Mouse (Mus musculus): ENCODE results near the gene Lefty2. TPM values are rescaled to one million over a fixed set of nuclear protein-coding genes. Genes with fewer than 3 reads are reported as not detected.

Lefty2 gene
- polyA plus RNA-seq, 1 experiment = not detected

- TF ChIP-seq FOSL1 (IDR thresholded peaks at IDR 0.05; ENCODE audit: insufficient read depth, low read length, poor library complexity, severe bottlenecking) (no peak), MYOG (IDR thresholded peaks at IDR 0.05; ENCODE audit: control insufficient read depth, extremely low read depth, insufficient read length) (no peak), USF1 (IDR thresholded peaks at IDR 0.05; ENCODE audit: low read depth) (no peak), MYOD1 (IDR thresholded peaks at IDR 0.05; ENCODE audit: control insufficient read depth, insufficient read length, low read depth) (no peak), CEBPB (IDR thresholded peaks at IDR 0.05; ENCODE audit: low read depth) (no peak), MAX (IDR thresholded peaks at IDR 0.05) (no peak), CTCF (IDR thresholded peaks at IDR 0.05; ENCODE audit: control insufficient read depth, insufficient read depth, insufficient read length) (no peak)
- peak overlapping the region; percentile 60 for H3K4me3 ChIP-seq (ENCODE audit: insufficient read depth, poor library complexity, severe bottlenecking)
- H3K27me3 ChIP-seq (ENCODE audit: control insufficient read depth, insufficient read depth, insufficient read length) = no peaks in the 10 kb centered on the region
- peaks cover 5% of the 10 kb centered on the region for H3K79me3 ChIP-seq (ENCODE audit: low read depth)
- H3K36me3 ChIP-seq (ENCODE audit: control insufficient read depth, insufficient read depth) = no peaks in the 10 kb centered on the region
- peak overlapping the region; percentile 13 for H3ac ChIP-seq (ENCODE audit: control insufficient read depth, insufficient read length, low read depth)
- peaks cover 46% of the 10 kb centered on the region for H3K79me2 ChIP-seq (ENCODE audit: control insufficient read depth, insufficient read depth)
Measured at GRCm38 (mm10) chr1:180940776-180941460, 48.0 kb downstream of the Lefty2 start.

GRCm38 (mm10) chr1:180941726-180942125, 48.8 kb downstream of the Lefty2 start:
- TF ChIP-seq MAX (IDR thresholded peaks at IDR 0.05) (no peak), CEBPB (IDR thresholded peaks at IDR 0.05; ENCODE audit: low read depth) (no peak)
- H3K79me3 ChIP-seq (ENCODE audit: low read depth) = peaks cover 10% of the 10 kb centered on the region
- H3K79me2 ChIP-seq (ENCODE audit: control insufficient read depth, insufficient read depth) = peaks cover 54% of the 10 kb centered on the region
- peaks cover 1% of the 10 kb centered on the region for H3K36me3 ChIP-seq (ENCODE audit: control insufficient read depth, insufficient read depth)
- no peaks in the 10 kb centered on the region for H3K27me3 ChIP-seq (ENCODE audit: control insufficient read depth, insufficient read depth, insufficient read length)
- H3K4me3 ChIP-seq (ENCODE audit: insufficient read depth, poor library complexity, severe bottlenecking) = peak overlapping the region; percentile 60
- H3ac ChIP-seq (ENCODE audit: control insufficient read depth, insufficient read length, low read depth) = peak overlapping the region; percentile 81

- Histone ChIP-seq H3ac (ENCODE audit: control insufficient read depth, insufficient read length, low read depth) (peak within 1 kb of the TSS; percentile 81), H3K79me2 (ENCODE audit: control insufficient read depth, insufficient read depth) (peaks cover 58% of the 10 kb centered on the region), H3K36me3 (ENCODE audit: control insufficient read depth, insufficient read depth) (peaks cover 8% of the 10 kb centered on the region), H3K27me3 (ENCODE audit: control insufficient read depth, insufficient read depth, insufficient read length) (no peaks in the 10 kb centered on the region), H3K79me3 (ENCODE audit: low read depth) (peaks cover 10% of the 10 kb centered on the region), H3K4me3 (ENCODE audit: insufficient read depth, poor library complexity, severe bottlenecking) (peak within 1 kb of the TSS; percentile 60)
- TF ChIP-seq FOSL1 (IDR thresholded peaks at IDR 0.05; ENCODE audit: insufficient read depth, low read length, poor library complexity, severe bottlenecking) (no peak), CTCF (IDR thresholded peaks at IDR 0.05; ENCODE audit: control insufficient read depth, insufficient read depth, insufficient read length) (no peak), MYOD1 (IDR thresholded peaks at IDR 0.05; ENCODE audit: control insufficient read depth, insufficient read length, low read depth) (no peak), USF1 (IDR thresholded peaks at IDR 0.05; ENCODE audit: low read depth) (no peak), CEBPB (IDR thresholded peaks at IDR 0.05; ENCODE audit: low read depth) (no peak), MYOG (IDR thresholded peaks at IDR 0.05; ENCODE audit: control insufficient read depth, extremely low read depth, insufficient read length) (no peak), MAX (IDR thresholded peaks at IDR 0.05) (no peak)
Measured at GRCm38 (mm10) chr1:180942166-180943031, 49.5 kb downstream of the Lefty2 start, which contains the start of gene Tmem63a. Tmem63a (plus strand) TSS chr1:180942344.

GRCm38 (mm10) chr1:180943032-180943644, 50.2 kb downstream of the Lefty2 start:
- Histone ChIP-seq H3K36me3 (ENCODE audit: control insufficient read depth, insufficient read depth) (peaks cover 15% of the 10 kb centered on the region), H3ac (ENCODE audit: control insufficient read depth, insufficient read length, low read depth) (peak overlapping the region; percentile 81), H3K27me3 (ENCODE audit: control insufficient read depth, insufficient read depth, insufficient read length) (no peaks in the 10 kb centered on the region), H3K79me2 (ENCODE audit: control insufficient read depth, insufficient read depth) (peaks cover 58% of the 10 kb centered on the region), H3K4me3 (ENCODE audit: insufficient read depth, poor library complexity, severe bottlenecking) (peak overlapping the region; percentile 60), H3K79me3 (ENCODE audit: low read depth) (peaks cover 10% of the 10 kb centered on the region)
- no peak for TF ChIP-seq FOSL1 (IDR thresholded peaks at IDR 0.05; ENCODE audit: insufficient read depth, low read length, poor library complexity, severe bottlenecking)
- TF ChIP-seq MYOD1 (IDR thresholded peaks at IDR 0.05; ENCODE audit: control insufficient read depth, insufficient read length, low read depth) = no peak
- no peak for TF ChIP-seq USF1 (IDR thresholded peaks at IDR 0.05; ENCODE audit: low read depth)

- Histone ChIP-seq H3K36me3 (ENCODE audit: control insufficient read depth, insufficient read depth) (peaks cover 18% of the 10 kb centered on the region), H3ac (ENCODE audit: control insufficient read depth, insufficient read length, low read depth) (no peak overlapping the region), H3K79me3 (ENCODE audit: low read depth) (peaks cover 10% of the 10 kb centered on the region), H3K79me2 (ENCODE audit: control insufficient read depth, insufficient read depth) (peaks cover 58% of the 10 kb centered on the region), H3K4me3 (ENCODE audit: insufficient read depth, poor library complexity, severe bottlenecking) (no peak overlapping the region), H3K27me3 (ENCODE audit: control insufficient read depth, insufficient read depth, insufficient read length) (no peaks in the 10 kb centered on the region)
- TF ChIP-seq CEBPB (IDR thresholded peaks at IDR 0.05; ENCODE audit: low read depth) (no peak), CTCF (IDR thresholded peaks at IDR 0.05; ENCODE audit: control insufficient read depth, insufficient read depth, insufficient read length) (no peak), MAX (IDR thresholded peaks at IDR 0.05) (no peak), MYOD1 (IDR thresholded peaks at IDR 0.05; ENCODE audit: control insufficient read depth, insufficient read length, low read depth) (no peak), MYOG (IDR thresholded peaks at IDR 0.05; ENCODE audit: control insufficient read depth, extremely low read depth, insufficient read length) (no peak), FOSL1 (IDR thresholded peaks at IDR 0.05; ENCODE audit: insufficient read depth, low read length, poor library complexity, severe bottlenecking) (no peak), USF1 (IDR thresholded peaks at IDR 0.05; ENCODE audit: low read depth) (no peak)
Measured at GRCm38 (mm10) chr1:180943896-180944295, 51.0 kb downstream of the Lefty2 start.

All from C2C12 (cell line).